Mouse (Mus musculus): ENCODE measurements around the gene Gm44579. TPM values are rescaled to one million over a fixed set of nuclear protein-coding genes. Genes with fewer than 3 reads are reported as not detected.

Gene Gm44579
- polyA plus RNA-seq, 1 experiment = not detected

- H3K79me3 ChIP-seq (ENCODE audit: low read depth) = no peaks in the 10 kb centered on the region
- H3ac ChIP-seq (ENCODE audit: control insufficient read depth, insufficient read length, low read depth) = no peak overlapping the region
- H3K36me3 ChIP-seq (ENCODE audit: control insufficient read depth, insufficient read depth) = no peaks in the 10 kb centered on the region
- H3K4me3 ChIP-seq (ENCODE audit: insufficient read depth, poor library complexity, severe bottlenecking) = no peak overlapping the region
- H3K27me3 ChIP-seq (ENCODE audit: control insufficient read depth, insufficient read depth, insufficient read length) = no peaks in the 10 kb centered on the region
- TF ChIP-seq FOSL1 (IDR thresholded peaks at IDR 0.05; ENCODE audit: insufficient read depth, low read length, poor library complexity, severe bottlenecking) = no peak
- TF ChIP-seq MYOG (IDR thresholded peaks at IDR 0.05; ENCODE audit: control insufficient read depth, extremely low read depth, insufficient read length) = no peak
- no peak for TF ChIP-seq MAX (IDR thresholded peaks at IDR 0.05)
- no peak for TF ChIP-seq MYOD1 (IDR thresholded peaks at IDR 0.05; ENCODE audit: control insufficient read depth, insufficient read length, low read depth)
- no peak for TF ChIP-seq CTCF (IDR thresholded peaks at IDR 0.05; ENCODE audit: control insufficient read depth, insufficient read depth, insufficient read length)
- no peak for TF ChIP-seq CEBPB (IDR thresholded peaks at IDR 0.05; ENCODE audit: low read depth)
- no peak for TF ChIP-seq USF1 (IDR thresholded peaks at IDR 0.05; ENCODE audit: low read depth)
- H3K79me2 ChIP-seq (ENCODE audit: control insufficient read depth, insufficient read depth) = no peaks in the 10 kb centered on the region
These were observed 67.9 kb downstream of the Gm44579 start for GRCm38 (mm10) chr15:98152916-98153315.

- Histone ChIP-seq H3K4me3 (ENCODE audit: insufficient read depth, poor library complexity, severe bottlenecking) (no peak overlapping the region), H3K79me3 (ENCODE audit: low read depth) (peaks cover 10% of the 10 kb centered on the region), H3K36me3 (ENCODE audit: control insufficient read depth, insufficient read depth) (no peaks in the 10 kb centered on the region), H3K27me3 (ENCODE audit: control insufficient read depth, insufficient read depth, insufficient read length) (no peaks in the 10 kb centered on the region), H3K79me2 (ENCODE audit: control insufficient read depth, insufficient read depth) (peaks cover 13% of the 10 kb centered on the region), H3ac (ENCODE audit: control insufficient read depth, insufficient read length, low read depth) (no peak overlapping the region)
- TF ChIP-seq USF1 (IDR thresholded peaks at IDR 0.05; ENCODE audit: low read depth) (no peak), MYOD1 (IDR thresholded peaks at IDR 0.05; ENCODE audit: control insufficient read depth, insufficient read length, low read depth) (no peak), CTCF (IDR thresholded peaks at IDR 0.05; ENCODE audit: control insufficient read depth, insufficient read depth, insufficient read length) (no peak), MAX (IDR thresholded peaks at IDR 0.05) (no peak), CEBPB (IDR thresholded peaks at IDR 0.05; ENCODE audit: low read depth) (no peak), MYOG (IDR thresholded peaks at IDR 0.05; ENCODE audit: control insufficient read depth, extremely low read depth, insufficient read length) (no peak), FOSL1 (IDR thresholded peaks at IDR 0.05; ENCODE audit: insufficient read depth, low read length, poor library complexity, severe bottlenecking) (no peak)
These were observed 71.6 kb downstream of the Gm44579 start for GRCm38 (mm10) chr15:98149166-98149602.

GRCm38 (mm10) chr15:98148356-98148755, 72.4 kb downstream of the Gm44579 start:
- no peaks in the 10 kb centered on the region for H3K27me3 ChIP-seq (ENCODE audit: control insufficient read depth, insufficient read depth, insufficient read length)
- no peak overlapping the region for H3K4me3 ChIP-seq (ENCODE audit: insufficient read depth, poor library complexity, severe bottlenecking)
- no peak for TF ChIP-seq CTCF (IDR thresholded peaks at IDR 0.05; ENCODE audit: control insufficient read depth, insufficient read depth, insufficient read length)
- TF ChIP-seq USF1 (IDR thresholded peaks at IDR 0.05; ENCODE audit: low read depth) = no peak
- no peak for TF ChIP-seq MYOD1 (IDR thresholded peaks at IDR 0.05; ENCODE audit: control insufficient read depth, insufficient read length, low read depth)
- TF ChIP-seq MYOG (IDR thresholded peaks at IDR 0.05; ENCODE audit: control insufficient read depth, extremely low read depth, insufficient read length) = no peak
- no peak for TF ChIP-seq CEBPB (IDR thresholded peaks at IDR 0.05; ENCODE audit: low read depth)
- no peak for TF ChIP-seq FOSL1 (IDR thresholded peaks at IDR 0.05; ENCODE audit: insufficient read depth, low read length, poor library complexity, severe bottlenecking)
- no peak for TF ChIP-seq MAX (IDR thresholded peaks at IDR 0.05)
- peaks cover 21% of the 10 kb centered on the region for H3K79me2 ChIP-seq (ENCODE audit: control insufficient read depth, insufficient read depth)
- H3K36me3 ChIP-seq (ENCODE audit: control insufficient read depth, insufficient read depth) = no peaks in the 10 kb centered on the region
- peaks cover 12% of the 10 kb centered on the region for H3K79me3 ChIP-seq (ENCODE audit: low read depth)
- no peak overlapping the region for H3ac ChIP-seq (ENCODE audit: control insufficient read depth, insufficient read length, low read depth)

- peaks cover 26% of the 10 kb centered on the region for H3K79me2 ChIP-seq (ENCODE audit: control insufficient read depth, insufficient read depth)
- peak overlapping the region; percentile 98 for H3K4me3 ChIP-seq (ENCODE audit: insufficient read depth, poor library complexity, severe bottlenecking)
- no peaks in the 10 kb centered on the region for H3K27me3 ChIP-seq (ENCODE audit: control insufficient read depth, insufficient read depth, insufficient read length)
- peak overlapping the region; percentile 72 for H3ac ChIP-seq (ENCODE audit: control insufficient read depth, insufficient read length, low read depth)
- peak; percentile 70 for TF ChIP-seq MAX (IDR thresholded peaks at IDR 0.05)
- no peak for TF ChIP-seq MYOG (IDR thresholded peaks at IDR 0.05; ENCODE audit: control insufficient read depth, extremely low read depth, insufficient read length)
- no peak for TF ChIP-seq USF1 (IDR thresholded peaks at IDR 0.05; ENCODE audit: low read depth)
- TF ChIP-seq MYOD1 (IDR thresholded peaks at IDR 0.05; ENCODE audit: control insufficient read depth, insufficient read length, low read depth) = no peak
- no peak for TF ChIP-seq FOSL1 (IDR thresholded peaks at IDR 0.05; ENCODE audit: insufficient read depth, low read length, poor library complexity, severe bottlenecking)
- peaks cover 15% of the 10 kb centered on the region for H3K79me3 ChIP-seq (ENCODE audit: low read depth)
- peaks cover 15% of the 10 kb centered on the region for H3K36me3 ChIP-seq (ENCODE audit: control insufficient read depth, insufficient read depth)
These were observed 75.1 kb downstream of the Gm44579 start for GRCm38 (mm10) chr15:98145559-98146181.

- no peak for TF ChIP-seq CTCF (IDR thresholded peaks at IDR 0.05; ENCODE audit: control insufficient read depth, insufficient read depth, insufficient read length)
- no peak for TF ChIP-seq USF1 (IDR thresholded peaks at IDR 0.05; ENCODE audit: low read depth)
- TF ChIP-seq MYOD1 (IDR thresholded peaks at IDR 0.05; ENCODE audit: control insufficient read depth, insufficient read length, low read depth) = no peak
- TF ChIP-seq CEBPB (IDR thresholded peaks at IDR 0.05; ENCODE audit: low read depth) = no peak
- TF ChIP-seq MYOG (IDR thresholded peaks at IDR 0.05; ENCODE audit: control insufficient read depth, extremely low read depth, insufficient read length) = no peak
- no peak for TF ChIP-seq MAX (IDR thresholded peaks at IDR 0.05)
- TF ChIP-seq FOSL1 (IDR thresholded peaks at IDR 0.05; ENCODE audit: insufficient read depth, low read length, poor library complexity, severe bottlenecking) = no peak
- H3K79me3 ChIP-seq (ENCODE audit: low read depth) = peaks cover 15% of the 10 kb centered on the region
- peaks cover 26% of the 10 kb centered on the region for H3K79me2 ChIP-seq (ENCODE audit: control insufficient read depth, insufficient read depth)
- peaks cover 22% of the 10 kb centered on the region for H3K36me3 ChIP-seq (ENCODE audit: control insufficient read depth, insufficient read depth)
- no peaks in the 10 kb centered on the region for H3K27me3 ChIP-seq (ENCODE audit: control insufficient read depth, insufficient read depth, insufficient read length)
- peak overlapping the region; percentile 98 for H3K4me3 ChIP-seq (ENCODE audit: insufficient read depth, poor library complexity, severe bottlenecking)
- H3ac ChIP-seq (ENCODE audit: control insufficient read depth, insufficient read length, low read depth) = peak overlapping the region; percentile 72
These were observed 75.8 kb downstream of the Gm44579 start for GRCm38 (mm10) chr15:98144861-98145507.

All from C2C12 (cell line).